Mouse (Mus musculus) kidney, adult 2 months (tissue): ENCODE results near the gene Adgrl4. TPM values are rescaled to one million over a fixed set of nuclear protein-coding genes. Genes with fewer than 3 reads are reported as not detected.

Experiments used
- DNase-seq: peaks from one replicate; pipeline ENCODE4 v3.0.0; 2021
- H3K27ac ChIP-seq: fragments of 200-500 bp; 2 replicates; pipeline ENCODE4 v1.5.1; 2012; ENCODE audit warnings: low read depth, low read length, control low read depth, inconsistent platforms; ENCODE audit not compliant: insufficient read depth
- H3K27me3 ChIP-seq: fragments of 200-500 bp; replicated peaks from 2 replicates; pipeline ENCODE4 v1.6.1; 2012; ENCODE audit warnings: mild to moderate bottlenecking, moderate library complexity, low read length, inconsistent platforms; ENCODE audit not compliant: control insufficient read depth, insufficient read depth
- H3K36me3 ChIP-seq: fragments of 200-500 bp; 2 replicates; pipeline ENCODE4 v1.6.1; 2012; ENCODE audit warnings: mild to moderate bottlenecking, moderate library complexity, low read length, inconsistent platforms; ENCODE audit not compliant: control insufficient read depth, insufficient read depth
- H3K4me1 ChIP-seq: fragments of 200-500 bp; 2 replicates; pipeline ENCODE4 v1.6.1; 2011; ENCODE audit warnings: low read length; ENCODE audit not compliant: control insufficient read depth, insufficient read depth
- H3K4me3 ChIP-seq: fragments of 200-500 bp; 2 replicates; pipeline ENCODE4 v1.5.1; 2011; ENCODE audit warnings: mild to moderate bottlenecking, low read depth, low read length, control low read depth; ENCODE audit not compliant: insufficient read depth
- CTCF ChIP-seq: fragments of 200-500 bp; conservative IDR thresholded peaks from 2 replicates; pipeline ENCODE4 v1.5.1; 2011; ENCODE audit warnings: low read depth, mild to moderate bottlenecking, control low read depth, low read length, moderate library complexity, mixed read lengths; ENCODE audit not compliant: insufficient read depth, insufficient read length
- POLR2A ChIP-seq: fragments of 200-500 bp; IDR thresholded peaks from one replicate; pipeline ENCODE4 v1.6.1; 2011; ENCODE audit warnings: low read depth, low read length, control low read depth
- WGBS: fragments of 180-500 bp; shearing (Covaris S2); methylation state at CpG from one replicate; pipeline ENCODE4 v1.1.7; 2018; 5-methylcytosine and 5-hydroxymethylcytosine counted together
- polyA plus RNA-seq: library from polyadenylated mRNA; depleted of rRNA; stranded (reverse); fragments of >200 nt; gene quantifications from 2 replicates; pipeline ENCODE4 v1.2.3, GENCODE M21; 2012

The Adgrl4 gene
- polyA plus RNA-seq, 1 experiment: 35.1 TPM

- WGBS: 39% methylated on average over 16 of the region's 16 CpGs
- no peak overlapping the region for H3K4me3 ChIP-seq
- no peaks in the 10 kb centered on the region for H3K36me3 ChIP-seq
- peak; percentile 40 for DNase-seq
- no peak overlapping the region for H3K27ac ChIP-seq
- no peak for TF ChIP-seq CTCF
- no peak for TF ChIP-seq POLR2A
- no peaks in the 10 kb centered on the region for H3K4me1 ChIP-seq
- no peaks in the 10 kb centered on the region for H3K27me3 ChIP-seq
These were observed 128.3 kb downstream of the Adgrl4 start for GRCm38 (mm10) chr3:151565664-151566621.

- TF ChIP-seq CTCF (no peak), POLR2A (no peak)
- 52% methylated on average over 5 of the region's 5 CpGs for WGBS
- Histone ChIP-seq H3K27ac (no peak overlapping the region), H3K4me3 (no peak overlapping the region), H3K4me1 (no peaks in the 10 kb centered on the region), H3K36me3 (no peaks in the 10 kb centered on the region), H3K27me3 (no peaks in the 10 kb centered on the region)
- DNase-seq: peak; percentile 32
These were observed 128.9 kb downstream of the Adgrl4 start for GRCm38 (mm10) chr3:151566629-151567028.

DNA sequence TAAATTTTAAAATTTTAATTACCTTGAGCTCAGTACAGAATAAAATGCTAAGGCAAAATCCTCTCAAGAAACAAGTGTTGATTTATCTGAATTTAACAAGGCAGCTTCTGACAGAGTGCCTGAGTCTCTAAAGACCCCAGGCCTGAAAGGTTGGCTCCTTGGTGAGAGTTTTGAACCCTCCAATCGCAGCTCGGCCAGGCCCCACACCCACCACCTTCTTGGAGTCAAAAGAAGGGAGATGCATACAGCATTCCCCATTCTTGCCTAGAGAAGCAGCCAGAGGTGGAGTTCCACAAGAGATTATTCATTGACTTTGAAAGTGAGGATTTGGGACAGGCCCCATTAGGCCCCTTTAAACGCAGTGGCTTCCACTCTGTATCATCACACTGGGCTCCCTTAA, 129.9 kb downstream of the Adgrl4 start:
- DNase-seq: no peak
- Histone ChIP-seq H3K36me3 (no peaks in the 10 kb centered on the region), H3K27me3 (no peaks in the 10 kb centered on the region), H3K27ac (no peak overlapping the region), H3K4me1 (no peaks in the 10 kb centered on the region), H3K4me3 (no peak overlapping the region)
- no peak for TF ChIP-seq CTCF
- TF ChIP-seq POLR2A: no peak
- WGBS: 52% methylated on average over 3 of the region's 3 CpGs

- H3K27me3 ChIP-seq: no peaks in the 10 kb centered on the region
- DNase-seq: no peak
- H3K4me1 ChIP-seq: no peaks in the 10 kb centered on the region
- no peaks in the 10 kb centered on the region for H3K36me3 ChIP-seq
- no peak overlapping the region for H3K4me3 ChIP-seq
- TF ChIP-seq POLR2A (no peak), CTCF (no peak)
- WGBS: 89% methylated on average over 5 of the region's 5 CpGs
- no peak overlapping the region for H3K27ac ChIP-seq
These were observed 134.4 kb downstream of the Adgrl4 start for GRCm38 (mm10) chr3:151572089-151572488.

DNA sequence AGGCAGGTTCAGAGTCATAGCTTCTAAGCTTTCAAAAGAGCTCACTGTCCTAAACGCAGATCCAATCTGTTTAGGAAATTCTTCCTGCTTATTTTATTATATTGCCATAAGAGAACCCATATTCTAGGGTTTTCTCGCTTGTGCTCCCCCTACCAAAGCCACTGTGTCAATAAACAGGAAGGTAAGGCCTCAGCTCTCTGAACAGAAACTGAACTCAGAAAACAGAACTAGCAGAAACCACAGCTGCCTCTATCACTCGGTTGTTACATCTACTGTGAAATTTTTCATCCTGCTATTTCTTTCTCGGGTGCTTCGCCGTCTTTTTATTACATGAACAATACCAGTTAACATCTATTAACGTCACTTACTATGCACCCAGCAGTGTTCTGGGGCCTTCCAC, 137.6 kb downstream of the Adgrl4 start:
- DNase-seq: no peak
- H3K4me3 ChIP-seq: no peak overlapping the region
- no peak overlapping the region for H3K27ac ChIP-seq
- 89% methylated on average over 7 of the region's 7 CpGs for WGBS
- no peaks in the 10 kb centered on the region for H3K36me3 ChIP-seq
- no peaks in the 10 kb centered on the region for H3K4me1 ChIP-seq
- TF ChIP-seq POLR2A (no peak), CTCF (no peak)
- H3K27me3 ChIP-seq: no peaks in the 10 kb centered on the region

- H3K27ac ChIP-seq: no peak overlapping the region
- H3K4me1 ChIP-seq: no peaks in the 10 kb centered on the region
- DNase-seq: no peak
- no peak for TF ChIP-seq CTCF
- no peak for TF ChIP-seq POLR2A
- H3K36me3 ChIP-seq: no peaks in the 10 kb centered on the region
- no peaks in the 10 kb centered on the region for H3K27me3 ChIP-seq
- H3K4me3 ChIP-seq: no peak overlapping the region
- WGBS: 91% methylated on average over 3 of the region's 3 CpGs
These were observed 138.5 kb downstream of the Adgrl4 start for GRCm38 (mm10) chr3:151576155-151576554.

DNA sequence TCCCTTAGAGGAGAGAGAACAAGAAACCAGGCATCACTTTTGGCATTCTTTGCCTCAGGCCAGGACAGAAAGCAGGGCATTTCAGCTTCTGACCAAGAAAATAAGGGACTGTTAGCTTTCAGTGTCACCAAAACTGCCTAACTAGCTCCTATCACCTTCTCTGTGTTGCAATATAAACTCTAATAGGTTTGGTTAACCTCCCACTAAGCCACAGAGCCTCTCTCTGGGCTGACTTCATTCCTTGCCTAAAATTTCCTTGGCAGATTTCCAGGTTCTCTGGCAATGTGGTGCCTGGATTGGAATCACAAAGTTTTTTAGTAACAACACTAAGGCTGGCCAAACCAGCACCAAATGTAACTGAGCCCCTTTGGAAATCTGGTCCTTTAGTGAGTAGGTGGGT, 154.2 kb downstream of the Adgrl4 start:
- DNase-seq: peak; percentile 15
- H3K36me3 ChIP-seq: no peaks in the 10 kb centered on the region
- no peaks in the 10 kb centered on the region for H3K27me3 ChIP-seq
- no peak overlapping the region for H3K27ac ChIP-seq
- no peak for TF ChIP-seq CTCF
- no peak for TF ChIP-seq POLR2A
- H3K4me1 ChIP-seq: no peaks in the 10 kb centered on the region
- no peak overlapping the region for H3K4me3 ChIP-seq
